Mouse (Mus musculus) bone marrow, adult 2 months (tissue): ENCODE data around the gene Med13l.

Source experiments
- CTCF ChIP-seq: fragments of 200-500 bp; IDR thresholded peaks from 2 replicates; pipeline ENCODE4 v1.5.1; 2011; ENCODE audit warnings: low read length, control low read depth; ENCODE audit not compliant: control insufficient read depth, insufficient read depth
- POLR2A ChIP-seq: fragments of 200-500 bp; IDR thresholded peaks from 2 replicates; pipeline ENCODE4 v1.6.1; 2011; ENCODE audit warnings: low read depth, mild to moderate bottlenecking, control low read depth, low read length, borderline replicate concordance; ENCODE audit not compliant: control insufficient read depth

- TF ChIP-seq POLR2A (no peak), CTCF (no peak)
Observed at GRCm38 (mm10) chr5:118685145-118685544, 124.7 kb downstream of the Med13l start.
